Mouse (Mus musculus): ENCODE measurements at regions not wholly inside any gene's neighbourhood (a gene's known extent, or its start where the extent isn't known, plus 50 kb on each side); places are given as distances from the start of the nearest gene placed in this dataset.
A peak's percentile ranks its signal among the peaks of the same experiment; 100 is the strongest.

DNA sequence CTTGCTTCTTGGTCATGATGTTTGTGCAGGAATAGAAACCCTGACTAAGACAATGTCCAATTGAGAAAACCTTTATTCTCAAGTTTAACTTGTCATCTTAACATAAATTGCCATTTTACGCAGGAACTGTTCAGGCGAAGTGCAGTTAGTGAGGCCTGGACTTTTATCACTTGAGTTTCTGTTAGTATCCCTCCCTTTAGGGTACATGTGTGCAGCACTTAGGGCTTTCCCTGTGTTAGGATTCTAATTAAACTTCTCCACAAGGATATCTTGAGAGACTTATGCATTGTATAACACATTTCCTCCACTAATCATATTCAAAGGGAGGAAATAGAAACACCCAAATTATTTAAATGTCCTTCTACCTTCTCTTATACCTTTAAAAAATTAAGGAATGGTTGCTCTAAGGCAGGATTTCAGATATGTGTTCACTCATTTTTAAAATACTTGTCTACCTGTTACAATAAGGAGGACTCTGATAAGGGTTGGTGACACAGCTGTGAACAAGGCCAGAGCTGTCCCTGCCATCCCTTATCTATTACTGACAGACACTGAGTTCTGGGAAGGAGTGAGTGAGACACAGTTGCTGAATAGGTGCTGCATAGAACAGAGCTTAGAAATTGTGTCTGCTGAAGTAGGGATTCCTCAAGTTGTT, 115.2 kb downstream of the Ogfrl1 start:
- TF ChIP-seq CTCF (IDR thresholded peaks at IDR 0.05; ENCODE audit: low read depth) (no peak), EP300 (IDR thresholded peaks at IDR 0.05; ENCODE audit: low read depth) (peak; percentile 95)
